Mouse (Mus musculus) gastrocnemius, postnatal 4 days (tissue): ENCODE data around the gene March11. TPM values are rescaled to one million over a fixed set of nuclear protein-coding genes. Genes with fewer than 3 reads are reported as not detected.

ENCODE experiments used
- DNase-seq, 2 experiments: peaks; one replicate each; pipeline ENCODE4 v3.0.0; 2021 to 2022; ENCODE audit warnings: low spot score in 2 of 2, mixed read lengths in 2 of 2
- total RNA-seq, 2 experiments: library from RNA; stranded (reverse); gene quantifications; 2 replicates each; pipeline ENCODE4 v1.2.3; 2021

The March11 gene
- total RNA-seq, 2 experiments from 2014 or later: 0.41 TPM; not detected in 1

DNA sequence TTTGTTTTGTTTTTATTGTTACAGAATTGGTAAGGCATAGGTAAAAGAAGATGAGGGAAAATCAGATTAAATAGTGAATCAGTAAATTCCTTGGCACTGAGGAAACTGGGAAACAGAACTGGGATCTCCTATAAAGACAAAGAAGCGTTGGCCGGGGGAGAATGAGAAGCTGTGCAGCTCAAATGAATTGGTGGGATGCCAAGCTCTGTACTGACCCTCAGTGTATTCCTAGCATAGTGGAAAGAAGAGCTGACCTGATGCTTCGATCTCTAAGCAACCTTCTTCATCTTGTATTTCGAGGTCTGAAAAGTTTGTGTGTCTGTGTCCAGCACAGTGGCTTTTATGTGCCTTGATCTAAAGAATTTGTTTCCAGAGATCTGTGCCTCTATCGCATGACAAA is 64.9 kb downstream of the March11 start:
- no peak for DNase-seq

DNA sequence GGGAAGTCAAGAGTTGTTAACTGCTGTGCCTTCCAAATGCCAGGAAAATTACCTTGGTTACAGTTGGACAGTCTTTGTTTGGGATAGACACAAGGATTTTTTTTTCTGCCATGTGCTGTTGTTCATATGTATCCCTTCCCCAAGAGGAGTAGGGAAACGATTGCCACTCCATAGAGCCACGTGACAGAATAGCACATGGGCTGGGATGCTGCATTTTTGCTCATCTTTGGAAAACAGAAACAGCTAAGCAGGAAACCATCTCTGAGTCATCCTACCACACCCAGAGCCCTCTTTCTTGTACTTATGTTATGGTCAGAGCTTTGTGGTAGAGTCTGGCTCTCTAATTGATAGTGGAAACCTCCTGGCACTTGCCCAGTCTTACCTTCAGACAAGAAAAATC is 65.4 kb downstream of the March11 start:
- no peak for DNase-seq

DNA sequence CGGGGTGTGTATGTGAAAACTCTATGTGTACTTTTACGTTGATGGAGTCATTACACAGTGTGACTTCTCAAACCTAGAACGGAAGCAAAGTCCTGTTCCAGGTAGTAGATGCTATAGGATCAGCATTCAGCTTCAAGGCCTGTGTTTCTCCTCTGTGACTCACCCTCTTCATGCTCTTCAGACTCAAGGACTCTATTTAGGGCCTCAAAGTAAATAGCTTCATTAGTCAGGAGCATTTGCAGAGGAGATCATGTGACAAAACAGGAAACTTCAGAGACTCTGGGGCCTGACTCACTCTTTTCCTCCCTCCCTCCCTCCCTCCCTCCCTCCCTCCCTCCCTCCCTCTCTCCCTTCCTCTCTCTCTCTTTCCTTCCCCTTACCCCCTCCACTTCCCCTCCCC is 66.1 kb downstream of the March11 start:
- no peak for DNase-seq

DNA sequence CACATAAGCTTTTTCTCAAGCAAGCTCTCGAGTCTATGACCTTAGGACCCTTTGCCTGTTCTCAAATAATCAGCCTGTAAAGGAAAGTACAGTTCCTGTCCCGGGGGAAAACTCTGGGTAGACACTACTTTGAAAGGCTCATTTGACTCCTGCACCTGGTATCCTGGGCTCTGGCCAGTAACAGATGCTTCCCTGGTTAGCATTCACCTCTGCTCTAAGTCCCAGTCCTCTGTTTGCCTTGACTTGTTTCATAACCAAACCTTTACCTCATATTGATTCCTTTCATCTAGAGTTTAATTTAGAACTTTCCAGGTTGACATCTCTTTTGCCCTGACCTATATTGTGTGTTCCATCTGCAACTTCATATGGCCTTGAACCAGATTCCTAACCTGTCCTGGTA is 68.5 kb downstream of the March11 start:
- DNase-seq: no peak

DNA sequence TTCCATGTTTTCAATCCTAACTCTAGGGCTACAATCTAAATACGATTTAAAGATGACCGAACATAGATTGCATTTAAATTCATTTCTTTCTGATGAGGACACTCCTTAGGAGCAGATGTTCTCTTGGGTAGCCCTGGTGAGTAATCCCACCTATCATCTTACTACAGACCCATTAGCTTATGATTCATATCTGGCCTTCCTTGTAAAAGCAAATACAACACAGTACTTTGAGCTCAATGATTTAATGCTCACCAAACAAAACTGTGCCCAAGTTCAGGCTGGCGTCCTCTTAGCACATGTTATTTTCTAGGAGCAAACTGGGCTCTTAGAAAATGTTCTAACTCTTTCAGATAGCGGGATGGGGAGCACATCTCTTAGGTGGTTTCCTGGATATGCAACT is 70.0 kb downstream of the March11 start:
- no peak for DNase-seq

DNA sequence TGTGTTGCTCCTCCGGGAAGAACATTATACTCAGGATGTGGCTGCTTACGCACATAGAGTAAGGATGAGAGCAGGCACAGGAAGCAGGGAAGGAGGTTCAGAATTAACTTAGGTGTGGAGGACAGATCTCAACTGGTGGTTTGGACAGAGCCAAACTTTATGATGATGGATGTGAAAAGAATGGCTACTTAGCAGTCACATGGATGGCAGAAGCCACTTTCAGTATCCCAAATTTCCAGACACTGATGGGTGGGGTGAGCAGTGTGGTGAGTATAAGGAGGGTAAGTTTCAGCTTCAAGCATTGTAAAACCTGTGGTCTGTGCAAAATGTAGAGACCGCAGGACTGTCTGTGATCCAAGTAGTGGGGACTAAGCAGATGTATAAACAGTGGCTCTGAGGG is 71.0 kb downstream of the March11 start:
- no peak for DNase-seq

DNA sequence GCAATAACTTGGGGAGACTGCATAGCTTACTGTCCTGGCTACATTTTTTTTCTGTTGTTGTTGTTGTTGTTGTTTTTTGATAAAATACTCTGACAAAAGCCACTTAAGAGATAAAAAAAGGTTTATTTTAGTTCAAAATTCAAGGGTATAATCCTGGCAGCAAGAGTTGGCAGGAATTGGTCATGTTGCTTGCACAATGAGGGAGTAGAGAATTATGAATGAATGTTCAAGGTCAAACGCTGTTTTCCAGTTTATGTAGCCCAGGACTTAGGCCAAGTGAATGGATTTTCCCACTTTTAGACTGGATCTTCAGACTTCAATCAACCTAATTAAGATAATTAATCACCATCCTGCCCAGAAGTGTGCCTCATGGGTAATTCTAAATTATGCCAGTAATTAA is 72.0 kb downstream of the March11 start:
- no peak for DNase-seq

DNA sequence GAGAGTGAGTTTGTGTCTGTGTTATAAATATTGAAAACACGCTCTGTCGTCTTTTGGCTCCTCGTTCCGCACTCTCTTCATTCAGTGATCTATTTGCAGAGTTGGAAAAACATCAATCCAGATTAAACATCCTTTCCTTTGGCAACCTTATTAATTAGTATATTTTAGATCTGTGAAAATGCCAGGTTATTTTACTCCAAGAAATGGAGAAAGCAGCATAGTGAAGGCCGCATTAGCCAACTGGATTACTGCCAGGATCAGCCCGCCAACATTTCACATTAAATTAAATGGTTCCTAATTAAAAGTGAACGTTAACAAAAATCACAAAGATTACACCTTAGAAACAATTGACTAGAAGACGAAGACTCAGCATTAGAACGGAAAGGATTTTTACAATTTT is 81.2 kb downstream of the March11 start:
- no peak for DNase-seq

DNA sequence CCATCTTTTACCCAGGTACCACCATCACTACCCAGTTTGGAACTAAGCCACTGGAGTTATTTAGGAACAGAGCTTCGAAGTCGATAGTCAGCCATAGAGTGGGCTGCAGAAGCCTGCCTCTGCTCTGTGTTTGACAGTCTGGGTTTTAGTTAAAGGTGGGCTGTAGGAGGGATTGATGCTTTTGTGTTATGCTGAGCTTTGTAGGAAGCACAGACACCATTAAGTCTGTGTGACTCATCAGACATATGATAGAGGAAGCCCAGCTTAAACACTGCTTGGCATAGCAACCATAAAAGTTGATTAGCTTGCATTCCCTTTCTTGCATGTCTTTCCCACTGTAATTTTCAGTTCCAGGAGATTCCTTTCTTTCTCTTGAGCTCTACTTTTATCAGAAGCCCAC is 87.7 kb downstream of the March11 start:
- DNase-seq: no peak

DNA sequence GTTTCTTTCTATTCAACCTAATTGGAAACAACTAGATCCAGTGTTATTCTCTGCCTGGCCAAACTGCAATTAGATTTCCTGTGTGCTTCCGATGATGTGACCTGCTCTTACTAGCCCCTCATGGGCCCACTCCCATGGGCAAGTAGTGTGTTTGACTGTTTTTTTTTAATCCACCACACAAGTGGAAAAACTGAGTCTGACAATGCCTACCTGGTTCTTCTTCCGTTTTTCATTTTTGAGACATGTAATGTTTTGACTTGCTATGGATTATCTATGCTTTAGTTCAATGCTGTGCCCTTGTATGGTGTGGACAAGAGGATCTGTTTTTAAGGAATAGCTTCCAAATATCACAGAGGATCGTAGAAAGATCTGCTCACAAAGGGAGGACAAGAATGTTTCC is 116.4 kb downstream of the March11 start:
- no peak for DNase-seq

DNA sequence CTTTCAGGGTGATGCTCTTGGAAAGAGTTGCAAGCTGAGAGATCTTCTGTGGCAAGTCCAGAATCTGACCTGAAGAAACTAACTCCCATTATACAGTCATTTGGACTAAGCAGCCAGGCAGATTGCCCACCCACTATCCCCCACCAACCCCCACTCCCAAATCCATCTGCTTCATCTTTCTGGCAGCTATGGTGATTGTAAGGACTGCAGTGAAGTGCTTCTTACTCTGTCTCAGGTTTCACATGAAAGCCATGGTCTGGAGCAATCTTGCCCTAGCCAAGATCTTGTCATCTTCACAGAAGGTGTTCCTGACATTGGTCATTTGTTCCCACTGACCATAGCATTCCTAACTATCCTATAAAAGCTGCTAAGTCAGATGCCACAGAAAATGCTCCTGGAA is 117.4 kb downstream of the March11 start:
- DNase-seq: no peak

DNA sequence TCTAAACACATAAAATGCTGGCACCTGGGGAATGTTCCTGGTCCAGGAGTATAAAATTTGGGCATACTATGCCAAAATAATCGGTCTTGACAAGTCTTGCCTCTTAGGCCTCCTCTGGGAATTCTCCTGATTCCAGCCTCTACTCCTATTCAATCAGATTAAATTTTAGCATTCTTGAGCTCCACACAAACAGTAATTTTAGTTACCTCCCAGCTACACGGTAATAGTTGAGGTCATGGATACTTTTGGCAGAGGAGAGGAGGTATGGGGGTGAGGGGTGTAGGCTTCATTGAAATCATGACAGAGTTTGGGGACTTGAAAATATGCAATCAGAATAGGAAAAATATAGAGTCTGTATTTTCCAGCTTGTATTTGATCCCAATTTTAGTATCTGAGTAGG is 121.7 kb downstream of the March11 start:
- no peak for DNase-seq

DNA sequence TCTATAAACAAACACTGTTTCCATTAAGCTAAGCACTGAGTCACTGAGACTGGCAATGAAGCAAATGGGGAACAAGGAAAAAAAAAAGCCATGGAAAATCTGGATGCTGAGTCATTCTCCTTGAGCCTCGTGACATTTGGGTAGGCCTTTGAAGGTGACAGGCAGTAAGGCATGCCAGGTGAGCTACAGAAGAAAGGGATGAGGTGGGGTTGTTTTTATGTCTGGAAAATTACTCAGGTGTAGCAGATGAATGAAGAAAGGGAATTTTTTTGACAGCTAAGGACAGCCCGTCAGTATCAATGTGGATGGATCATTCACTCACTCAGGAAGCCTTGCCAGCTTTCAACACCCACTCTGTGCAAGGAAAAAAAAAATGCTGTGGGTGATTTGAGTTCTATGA is 123.8 kb downstream of the March11 start:
- no peak for DNase-seq

DNA sequence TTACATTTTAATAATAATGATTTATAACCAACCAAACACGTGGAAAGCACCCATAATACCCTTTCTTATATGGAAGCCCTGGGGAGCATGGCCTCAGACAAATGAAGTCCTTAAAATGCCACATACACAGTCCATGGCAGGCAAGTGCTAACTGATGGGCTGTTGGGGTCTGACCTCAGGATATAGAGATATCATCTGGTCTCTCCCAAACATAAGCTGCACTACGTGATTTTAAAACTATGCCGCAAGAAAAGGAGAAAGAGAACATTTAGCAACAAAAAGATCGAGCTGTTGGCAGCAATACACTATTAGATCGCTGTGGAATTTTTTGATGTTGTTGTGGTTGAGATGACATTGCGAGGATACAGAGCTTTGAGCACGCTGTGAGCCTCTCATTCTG is 126.9 kb downstream of the March11 start:
- no peak for DNase-seq

DNA sequence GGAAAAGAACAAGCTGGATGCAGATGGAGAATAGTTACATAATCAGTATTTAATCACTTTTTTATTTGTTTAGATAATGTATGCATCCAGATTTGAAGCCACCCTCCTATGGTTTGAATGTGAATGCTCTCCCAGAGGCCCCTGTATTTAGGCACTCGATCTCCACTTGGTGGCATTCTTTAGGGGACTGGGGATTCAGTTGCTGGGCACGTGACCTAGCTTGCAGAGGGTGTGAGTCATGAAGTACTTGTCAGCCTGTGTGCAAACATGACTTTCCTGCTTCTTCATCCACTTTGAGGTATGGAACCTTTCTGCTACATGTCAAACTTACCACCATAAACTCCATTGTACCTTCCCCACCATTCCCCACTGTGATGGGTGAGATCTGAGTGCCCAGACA is 128.3 kb downstream of the March11 start:
- no peak for DNase-seq
